Mouse (Mus musculus) forebrain, embryonic 15.5 days (tissue): ENCODE results near the gene Auts2. TPM values are rescaled to one million over a fixed set of nuclear protein-coding genes. Genes with fewer than 3 reads are reported as not detected.

ENCODE experiments used
- ATAC-seq: fragments of 200-750 bp; cut with Nextera tagmentation; replicated peaks from 2 replicates; pipeline ENCODE4 v1.8.0; 2017; ENCODE audit warnings: mild to moderate bottlenecking, moderate TSS enrichment, moderate library complexity
- H3K27ac ChIP-seq: fragments of 300-500 bp; sonication (generic); replicated peaks from 2 replicates; pipeline ENCODE4 v1.5.1; 2015; ENCODE audit warnings: mild to moderate bottlenecking, inconsistent platforms
- H3K27me3 ChIP-seq: fragments of 300-500 bp; sonication (generic); 2 replicates; pipeline ENCODE4 v1.6.1; 2015; ENCODE audit warnings: inconsistent platforms
- H3K36me3 ChIP-seq: fragments of 300-500 bp; sonication (generic); 2 replicates; pipeline ENCODE4 v1.6.1; 2015; ENCODE audit warnings: mild to moderate bottlenecking, inconsistent platforms
- H3K4me1 ChIP-seq: fragments of 300-500 bp; sonication (generic); 2 replicates; pipeline ENCODE4 v1.6.1; 2015; ENCODE audit warnings: inconsistent platforms
- H3K4me2 ChIP-seq: fragments of 300-500 bp; sonication (generic); replicated peaks from 2 replicates; pipeline ENCODE4 v1.6.1; 2015; ENCODE audit warnings: mild to moderate bottlenecking, inconsistent platforms
- H3K4me3 ChIP-seq: fragments of 300-500 bp; sonication (generic); 2 replicates; pipeline ENCODE4 v1.5.1; 2015; ENCODE audit warnings: mild to moderate bottlenecking, inconsistent platforms
- H3K9ac ChIP-seq: fragments of 300-500 bp; sonication (generic); replicated peaks from 2 replicates; pipeline ENCODE4 v1.6.1; 2015; ENCODE audit warnings: mild to moderate bottlenecking, inconsistent platforms
- H3K9me3 ChIP-seq: fragments of 300-500 bp; sonication (generic); 2 replicates; pipeline ENCODE4 v1.6.1; 2016; ENCODE audit warnings: inconsistent platforms
- WGBS: fragments of 180-500 bp; shearing (Covaris S2); methylation state at CpG from one replicate; pipeline ENCODE4 v1.1.7; 2015; ENCODE audit warnings: mixed read lengths; 5-methylcytosine and 5-hydroxymethylcytosine counted together
- polyA plus RNA-seq: library from polyadenylated mRNA; unstranded; fragments of >200 nt; fragmentation: Nextera tagmentation; extraction: Ambion mirVana; gene quantifications from 2 replicates; pipeline ENCODE4 v1.2.1, GENCODE M21; 2015

Gene Auts2
- polyA plus RNA-seq, 1 experiment from 2014 or later = 94.3 TPM

GRCm38 (mm10) chr5:131718013-131718412 is 825.1 kb downstream of the Auts2 start:
- peaks cover 26% of the 10 kb centered on the region for H3K4me1 ChIP-seq
- peak overlapping the region; percentile 18 for H3K4me2 ChIP-seq
- peak; percentile 68; the same call in 1 of the 2 replicates for ATAC-seq
- WGBS = 26% methylated on average over 13 of the region's 13 CpGs
- no peak overlapping the region for H3K9ac ChIP-seq
- no peak overlapping the region for H3K4me3 ChIP-seq
- no peaks in the 10 kb centered on the region for H3K9me3 ChIP-seq
- 0 out of 2 replicates have a peak, but pooled peaks cover 3% of the 10 kb centered on the region for H3K36me3 ChIP-seq
- no peaks in the 10 kb centered on the region for H3K27me3 ChIP-seq
- peak overlapping the region; percentile 78 for H3K27ac ChIP-seq

GRCm38 (mm10) chr5:131717359-131717965 is 825.7 kb downstream of the Auts2 start:
- H3K9ac ChIP-seq = no peak overlapping the region
- peak; percentile 76 for ATAC-seq
- 25% methylated on average over 19 of the region's 19 CpGs for WGBS
- H3K4me2 ChIP-seq = peak overlapping the region; percentile 18
- H3K4me1 ChIP-seq = peaks cover 26% of the 10 kb centered on the region
- H3K27ac ChIP-seq = peak overlapping the region; percentile 78
- no peaks in the 10 kb centered on the region for H3K27me3 ChIP-seq
- H3K36me3 ChIP-seq = 0 out of 2 replicates have a peak, but pooled peaks cover 3% of the 10 kb centered on the region
- H3K4me3 ChIP-seq = no peak overlapping the region
- H3K9me3 ChIP-seq = no peaks in the 10 kb centered on the region

- Histone ChIP-seq H3K4me3 (no peak overlapping the region), H3K27ac (no peak overlapping the region), H3K4me1 (peaks cover 32% of the 10 kb centered on the region), H3K4me2 (no peak overlapping the region), H3K9ac (no peak overlapping the region), H3K36me3 (0 out of 2 replicates have a peak, but pooled peaks cover 3% of the 10 kb centered on the region), H3K27me3 (no peaks in the 10 kb centered on the region), H3K9me3 (no peaks in the 10 kb centered on the region)
- WGBS = 93% methylated on average over 5 of the region's 5 CpGs
- no peak for ATAC-seq
These were observed 828.2 kb downstream of the Auts2 start for GRCm38 (mm10) chr5:131714979-131715378.

GRCm38 (mm10) chr5:131712441-131712840 is 830.7 kb downstream of the Auts2 start:
- Histone ChIP-seq H3K4me2 (no peak overlapping the region), H3K27ac (no peak overlapping the region), H3K9ac (no peak overlapping the region), H3K9me3 (no peaks in the 10 kb centered on the region), H3K4me1 (peaks cover 23% of the 10 kb centered on the region), H3K27me3 (no peaks in the 10 kb centered on the region), H3K4me3 (no peak overlapping the region), H3K36me3 (0 out of 2 replicates have a peak, but pooled peaks cover 3% of the 10 kb centered on the region)
- no peak for ATAC-seq
- WGBS = 89% methylated on average over 2 of the region's 2 CpGs

- H3K36me3 ChIP-seq = 0 out of 2 replicates have a peak, but pooled peaks cover 3% of the 10 kb centered on the region
- no peak overlapping the region for H3K4me2 ChIP-seq
- H3K9ac ChIP-seq = no peak overlapping the region
- no peak overlapping the region for H3K4me3 ChIP-seq
- H3K9me3 ChIP-seq = no peaks in the 10 kb centered on the region
- 0 out of 2 replicates have a peak overlapping the region, but pooled peaks have one; percentile 9 for H3K27ac ChIP-seq
- no peak for ATAC-seq
- H3K27me3 ChIP-seq = no peaks in the 10 kb centered on the region
- peaks cover 20% of the 10 kb centered on the region for H3K4me1 ChIP-seq
- 55% methylated on average over 5 of the region's 5 CpGs for WGBS
These were observed 831.5 kb downstream of the Auts2 start for GRCm38 (mm10) chr5:131711474-131712129.

GRCm38 (mm10) chr5:131710735-131711473 is 832.2 kb downstream of the Auts2 start:
- H3K27ac ChIP-seq = 0 out of 2 replicates have a peak overlapping the region, but pooled peaks have one; percentile 9
- H3K9me3 ChIP-seq = no peaks in the 10 kb centered on the region
- H3K27me3 ChIP-seq = no peaks in the 10 kb centered on the region
- H3K36me3 ChIP-seq = 0 out of 2 replicates have a peak, but pooled peaks cover 3% of the 10 kb centered on the region
- no peak for ATAC-seq
- 69% methylated on average over 8 of the region's 8 CpGs for WGBS
- H3K9ac ChIP-seq = no peak overlapping the region
- no peak overlapping the region for H3K4me2 ChIP-seq
- peaks cover 19% of the 10 kb centered on the region for H3K4me1 ChIP-seq
- no peak overlapping the region for H3K4me3 ChIP-seq

GRCm38 (mm10) chr5:131707471-131707870 is 835.7 kb downstream of the Auts2 start:
- peaks cover 29% of the 10 kb centered on the region for H3K4me1 ChIP-seq
- no peak overlapping the region for H3K9ac ChIP-seq
- no peaks in the 10 kb centered on the region for H3K9me3 ChIP-seq
- peak overlapping the region; percentile 67 for H3K27ac ChIP-seq
- no peaks in the 10 kb centered on the region for H3K27me3 ChIP-seq
- no peak overlapping the region for H3K4me2 ChIP-seq
- no peaks in the 10 kb centered on the region for H3K36me3 ChIP-seq
- ATAC-seq = peak; percentile 82
- no peak overlapping the region for H3K4me3 ChIP-seq
- WGBS = 42% methylated on average over 7 of the region's 7 CpGs

- no peak for ATAC-seq
- H3K9ac ChIP-seq = no peak overlapping the region
- WGBS = 87% methylated on average over 6 of the region's 6 CpGs
- H3K4me1 ChIP-seq = peaks cover 54% of the 10 kb centered on the region
- H3K4me3 ChIP-seq = no peak overlapping the region
- H3K27ac ChIP-seq = no peak overlapping the region
- H3K9me3 ChIP-seq = no peaks in the 10 kb centered on the region
- H3K27me3 ChIP-seq = no peaks in the 10 kb centered on the region
- no peaks in the 10 kb centered on the region for H3K36me3 ChIP-seq
- no peak overlapping the region for H3K4me2 ChIP-seq
These were observed 839.4 kb downstream of the Auts2 start for GRCm38 (mm10) chr5:131703729-131704128.

GRCm38 (mm10) chr5:131702840-131703392 is 840.2 kb downstream of the Auts2 start:
- peak; percentile 46; the same call in 1 of the 2 replicates for ATAC-seq
- peaks cover 54% of the 10 kb centered on the region for H3K4me1 ChIP-seq
- WGBS = 73% methylated on average over 6 of the region's 6 CpGs
- H3K27ac ChIP-seq = peak overlapping the region; percentile 59
- no peaks in the 10 kb centered on the region for H3K36me3 ChIP-seq
- no peak overlapping the region for H3K4me3 ChIP-seq
- no peaks in the 10 kb centered on the region for H3K9me3 ChIP-seq
- H3K27me3 ChIP-seq = no peaks in the 10 kb centered on the region
- no peak overlapping the region for H3K9ac ChIP-seq
- no peak overlapping the region for H3K4me2 ChIP-seq

- 0 out of 2 replicates have a peak overlapping the region, but pooled peaks have one; percentile 17 for H3K27ac ChIP-seq
- H3K4me2 ChIP-seq = no peak overlapping the region
- no peaks in the 10 kb centered on the region for H3K9me3 ChIP-seq
- H3K4me1 ChIP-seq = peaks cover 45% of the 10 kb centered on the region
- H3K36me3 ChIP-seq = no peaks in the 10 kb centered on the region
- no peak for ATAC-seq
- 93% methylated on average over 7 of the region's 7 CpGs for WGBS
- H3K27me3 ChIP-seq = no peaks in the 10 kb centered on the region
- H3K4me3 ChIP-seq = no peak overlapping the region
- H3K9ac ChIP-seq = no peak overlapping the region
These were observed 844.2 kb downstream of the Auts2 start for GRCm38 (mm10) chr5:131698900-131699299.

- 72% methylated on average over 1 of the region's 1 CpGs for WGBS
- Histone ChIP-seq H3K27me3 (no peaks in the 10 kb centered on the region), H3K4me2 (no peak overlapping the region), H3K9ac (no peak overlapping the region), H3K4me1 (peaks cover 11% of the 10 kb centered on the region), H3K36me3 (no peaks in the 10 kb centered on the region), H3K27ac (no peak overlapping the region), H3K9me3 (no peaks in the 10 kb centered on the region), H3K4me3 (no peak overlapping the region)
- no peak for ATAC-seq
These were observed 852.4 kb downstream of the Auts2 start for GRCm38 (mm10) chr5:131690781-131691180.
